Mouse (Mus musculus) MEL (cell line): ENCODE results near the gene Tom1l2. TPM values are rescaled to one million over a fixed set of nuclear protein-coding genes. Genes with fewer than 3 reads are reported as not detected.

Experiments
- DNase-seq: peaks from one replicate; pipeline ENCODE4 v3.0.0; 2011; ENCODE audit warnings: low read depth, low spot score
- H3K27ac ChIP-seq: 2 replicates; pipeline ENCODE4 v1.5.1; 2012; ENCODE audit warnings: low read depth, mild to moderate bottlenecking, control low read depth, low read length, moderate library complexity; ENCODE audit not compliant: control insufficient read depth
- H3K27me3 ChIP-seq, 2 experiments: fragments of 150-350 bp in 1 of 2; sonication (generic) in 1 of 2; 2 replicates each; pipeline ENCODE4 v1.6.1; 2012; ENCODE audit warnings: low read length in 2 of 2, mild to moderate bottlenecking in 2 of 2, improper control_type of control experiment in 1 of 2, moderate library complexity in 1 of 2; ENCODE audit not compliant: insufficient read depth in 2 of 2, control insufficient read depth in 1 of 2
- H3K36me3 ChIP-seq, 2 experiments: 2 replicates each; pipeline ENCODE4 v1.6.1; 2012 to 2014; ENCODE audit warnings: low read length in 2 of 2, improper control_type of control experiment in 1 of 2, inconsistent platforms in 1 of 2, mild to moderate bottlenecking in 1 of 2; ENCODE audit not compliant: insufficient read depth in 2 of 2, control insufficient read depth in 1 of 2
- H3K4me1 ChIP-seq, 2 experiments: fragments of 150-350 bp in 1 of 2; sonication (generic) in 1 of 2; 2 replicates each; pipeline ENCODE4 v1.6.1; 2012; ENCODE audit warnings: low read length in 2 of 2, improper control_type of control experiment in 1 of 2, mild to moderate bottlenecking in 1 of 2; ENCODE audit not compliant: insufficient read depth in 2 of 2, control insufficient read depth in 1 of 2
- H3K4me3 ChIP-seq, 2 experiments: fragments of 150-350 bp in 1 of 2; sonication (generic) in 1 of 2; 2 replicates each; pipeline ENCODE4 v1.5.1; 2012; ENCODE audit warnings: low read depth in 2 of 2, low read length in 2 of 2, mild to moderate bottlenecking in 2 of 2, moderate library complexity in 2 of 2, control low read depth in 1 of 2, improper control_type of control experiment in 1 of 2; ENCODE audit not compliant: control insufficient read depth in 1 of 2, insufficient read depth in 1 of 2
- H3K79me2 ChIP-seq: 2 replicates; pipeline ENCODE4 v1.6.1; 2012; ENCODE audit warnings: mild to moderate bottlenecking, low read length, moderate library complexity; ENCODE audit not compliant: control insufficient read depth, poor library complexity, insufficient read depth
- H3K9ac ChIP-seq: 2 replicates; pipeline ENCODE4 v1.6.1; 2012; ENCODE audit warnings: low read depth, mild to moderate bottlenecking, control low read depth, low read length, moderate library complexity; ENCODE audit not compliant: control insufficient read depth, poor library complexity, severe bottlenecking
- H3K9me3 ChIP-seq: fragments of 150-350 bp; sonication (generic); replicated peaks from 2 replicates; pipeline ENCODE4 v1.6.1; 2012; ENCODE audit warnings: mild to moderate bottlenecking, low read length, improper control_type of control experiment, moderate library complexity; ENCODE audit not compliant: insufficient read depth
- BHLHE40 ChIP-seq: IDR thresholded peaks from 2 replicates; pipeline ENCODE4 v1.6.1; 2012; ENCODE audit warnings: low read depth, mild to moderate bottlenecking, inconsistent platforms, low read length, improper control_type of control experiment, borderline replicate concordance
- CHD1 ChIP-seq: IDR thresholded peaks from 2 replicates; pipeline ENCODE4 v1.6.1; 2012; ENCODE audit warnings: low read depth, mild to moderate bottlenecking, inconsistent platforms, low read length, improper control_type of control experiment
- E2F4 ChIP-seq: IDR thresholded peaks from 2 replicates; pipeline ENCODE4 v1.6.1; 2011; ENCODE audit warnings: low read depth, low read length, improper control_type of control experiment, borderline replicate concordance
- ELF1 ChIP-seq: IDR thresholded peaks from 2 replicates; pipeline ENCODE4 v1.6.1; 2014; ENCODE audit warnings: low read depth, mild to moderate bottlenecking, inconsistent platforms, low read length, improper control_type of control experiment, moderate library complexity
- ETS1 ChIP-seq: IDR thresholded peaks from 2 replicates; pipeline ENCODE4 v1.6.1; 2012; ENCODE audit warnings: low read depth, mild to moderate bottlenecking, inconsistent platforms, low read length, improper control_type of control experiment, moderate library complexity
- GABPA ChIP-seq: IDR thresholded peaks from 2 replicates; pipeline ENCODE4 v1.6.1; 2012; ENCODE audit warnings: low read depth, mild to moderate bottlenecking, inconsistent platforms, low read length, improper control_type of control experiment, moderate library complexity
- GATA1 ChIP-seq: IDR thresholded peaks from 2 replicates; pipeline ENCODE4 v1.6.1; 2011; ENCODE audit warnings: low read depth, low read length, improper control_type of control experiment
- JUND ChIP-seq: IDR thresholded peaks from 2 replicates; pipeline ENCODE4 v1.6.1; 2011; ENCODE audit warnings: low read depth, mild to moderate bottlenecking, improper control_type of control experiment, low read length
- KAT2A ChIP-seq: conservative IDR thresholded peaks from 2 replicates; pipeline ENCODE4 v1.6.1; 2012; ENCODE audit warnings: low read depth, low read length, improper control_type of control experiment, inconsistent platforms
- MAFK ChIP-seq: IDR thresholded peaks from 2 replicates; pipeline ENCODE4 v1.6.1; 2011; ENCODE audit warnings: low read depth, mild to moderate bottlenecking, low read length, improper control_type of control experiment, borderline replicate concordance
- MAX ChIP-seq: IDR thresholded peaks from 2 replicates; pipeline ENCODE4 v1.6.1; 2011; ENCODE audit warnings: low read length, improper control_type of control experiment
- MAZ ChIP-seq: IDR thresholded peaks from 2 replicates; pipeline ENCODE4 v1.6.1; 2012; ENCODE audit warnings: low read depth, mild to moderate bottlenecking, inconsistent platforms, low read length, improper control_type of control experiment
- MEF2A ChIP-seq: IDR thresholded peaks from 2 replicates; pipeline ENCODE4 v1.6.1; 2014; ENCODE audit warnings: low read depth, mild to moderate bottlenecking, inconsistent platforms, low read length, improper control_type of control experiment; ENCODE audit not compliant: poor library complexity, insufficient replicate concordance, severe bottlenecking; ENCODE audit errors: extremely low read depth
- MXI1 ChIP-seq: IDR thresholded peaks from 2 replicates; pipeline ENCODE4 v1.6.1; 2011; ENCODE audit warnings: mild to moderate bottlenecking, low read depth, low read length, improper control_type of control experiment
- MYB ChIP-seq: IDR thresholded peaks from 2 replicates; pipeline ENCODE4 v1.6.1; 2011; ENCODE audit warnings: mild to moderate bottlenecking, low read depth, low read length, improper control_type of control experiment
- MYC ChIP-seq: IDR thresholded peaks from 2 replicates; pipeline ENCODE4 v1.6.1; 2011; ENCODE audit warnings: low read depth, mild to moderate bottlenecking, low read length, improper control_type of control experiment, moderate library complexity
- NELFE ChIP-seq: IDR thresholded peaks from 2 replicates; pipeline ENCODE4 v1.6.1; 2011; ENCODE audit warnings: low read depth, low read length, improper control_type of control experiment
- NRF1 ChIP-seq: IDR thresholded peaks from 2 replicates; pipeline ENCODE4 v1.6.1; 2014; ENCODE audit warnings: low read depth, mild to moderate bottlenecking, inconsistent platforms, low read length, improper control_type of control experiment, moderate library complexity; ENCODE audit not compliant: poor library complexity, insufficient read depth, severe bottlenecking
- POLR2AphosphoS2 ChIP-seq: IDR thresholded peaks from 2 replicates; pipeline ENCODE4 v1.6.1; 2011; ENCODE audit warnings: low read length, improper control_type of control experiment
- SIN3A ChIP-seq: IDR thresholded peaks from 2 replicates; pipeline ENCODE4 v1.6.1; 2012; ENCODE audit warnings: low read length, improper control_type of control experiment, inconsistent platforms
- SMC3 ChIP-seq: IDR thresholded peaks from 2 replicates; pipeline ENCODE4 v1.6.1; 2011; ENCODE audit warnings: low read depth, low read length, improper control_type of control experiment
- TBP ChIP-seq: IDR thresholded peaks from 2 replicates; pipeline ENCODE4 v1.8.0; 2011; ENCODE audit warnings: low read depth, low read length, improper control_type of control experiment
- TCF12 ChIP-seq: IDR thresholded peaks from 2 replicates; pipeline ENCODE4 v1.6.1; 2014; ENCODE audit warnings: low read depth, mild to moderate bottlenecking, inconsistent platforms, low read length, improper control_type of control experiment, moderate library complexity
- ZKSCAN1 ChIP-seq: IDR thresholded peaks from 2 replicates; pipeline ENCODE4 v1.6.1; 2012; ENCODE audit warnings: low read depth, mild to moderate bottlenecking, inconsistent platforms, low read length, improper control_type of control experiment, moderate library complexity
- ZMIZ1 ChIP-seq: IDR thresholded peaks from 2 replicates; pipeline ENCODE4 v1.6.1; 2012; ENCODE audit warnings: low read depth, mild to moderate bottlenecking, inconsistent platforms, low read length, improper control_type of control experiment, moderate library complexity
- ZNF384 ChIP-seq: IDR thresholded peaks from 2 replicates; pipeline ENCODE4 v1.6.1; 2012; ENCODE audit warnings: low read depth, mild to moderate bottlenecking, inconsistent platforms, low read length, improper control_type of control experiment
- polyA plus RNA-seq, 2 experiments: library from polyadenylated mRNA; stranded (reverse) in 1 of 2; unstranded in 1 of 2; fragments of >175 nt in 1 of 2; fragments of >200 nt in 1 of 2; gene quantifications; 2 replicates each; pipeline versions ENCODE4 v1.2.1 to v1.2.4; 2012; ENCODE audit warnings: low replicate concordance in 2 of 2, low read depth in 1 of 2; ENCODE audit not compliant: insufficient read length in 2 of 2, insufficient read depth in 1 of 2, missing spikeins in 1 of 2
- total RNA-seq: library from RNA; depleted of rRNA; stranded (reverse); fragments of 300-350 nt; gene quantifications from 2 replicates; pipeline ENCODE4 v1.2.3, GENCODE M21; 2012

Gene Tom1l2
- total and polyA plus RNA-seq, 3 experiments, result 6.8 to 12.2 TPM; not detected in 1

DNA sequence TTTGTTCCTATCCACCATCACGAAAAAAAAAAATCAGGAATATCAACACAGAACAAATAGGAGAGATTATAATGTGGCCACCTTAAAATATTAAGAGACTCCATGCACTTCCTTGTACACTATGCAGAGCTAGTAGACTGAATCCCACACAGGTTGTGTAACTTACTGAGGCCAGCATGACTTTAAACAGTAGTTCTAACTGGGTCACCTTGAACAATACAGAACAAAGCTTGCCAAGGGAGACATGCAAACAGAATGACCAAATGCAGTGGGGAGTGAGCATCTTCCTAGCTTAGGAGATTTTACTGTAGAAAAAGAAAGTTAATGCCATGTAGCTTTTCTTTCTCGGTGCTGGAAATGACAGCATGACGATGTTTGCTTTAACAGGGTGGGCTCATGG is 52.4 kb downstream of the Tom1l2 start:
- no peaks in the 10 kb centered on the region for H3K36me3 ChIP-seq
- TF ChIP-seq NELFE, result no peak
- no peak for TF ChIP-seq POLR2AphosphoS2
- no peak for TF ChIP-seq MXI1
- no peak for TF ChIP-seq ZMIZ1
- no peak for TF ChIP-seq ELF1
- TF ChIP-seq GABPA, result no peak
- TF ChIP-seq MYC, result no peak
- no peak for TF ChIP-seq MYB
- no peak for TF ChIP-seq ETS1
- TF ChIP-seq E2F4, result no peak
- no peak for TF ChIP-seq ZKSCAN1
- no peak for TF ChIP-seq MAFK
- TF ChIP-seq JUND, result no peak
- no peak for TF ChIP-seq BHLHE40
- no peak for TF ChIP-seq SIN3A
- no peak for TF ChIP-seq MAX
- TF ChIP-seq TCF12, result no peak
- TF ChIP-seq TBP, result no peak
- no peak for TF ChIP-seq SMC3
- TF ChIP-seq, all 39 proteins: peak for 0
- Histone ChIP-seq H3K9me3 (no peaks in the 10 kb centered on the region), H3K4me1 (peaks cover 0 to 3% of the 10 kb centered on the region in 2 experiments; a peak in 1 of 4 replicates), H3K79me2 (no peaks in the 10 kb centered on the region), H3K27me3 (no peaks in the 10 kb centered on the region), H3K4me3 (no peak overlapping the region), H3K9ac (no peak overlapping the region), H3K27ac (no peak overlapping the region)
- DNase-seq, result no peak

DNA sequence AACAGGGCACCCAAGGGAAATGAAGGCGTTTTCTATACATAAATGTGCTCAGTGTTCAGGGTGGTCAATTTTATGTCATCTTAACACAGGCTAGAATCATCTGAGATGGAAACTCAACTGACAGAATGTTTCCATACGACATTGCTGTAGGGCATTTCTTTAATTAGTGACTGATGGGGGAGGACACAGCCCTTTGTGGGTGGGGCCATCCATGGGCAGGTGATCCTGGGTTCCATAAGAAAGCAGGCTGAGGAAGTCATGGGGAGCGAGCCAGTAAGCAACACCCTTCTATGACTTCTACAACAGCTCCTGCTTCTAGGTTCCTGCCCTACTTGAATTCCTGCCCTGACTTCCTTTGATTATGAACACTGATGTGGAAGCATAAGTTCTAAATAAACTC is 54.9 kb downstream of the Tom1l2 start:
- no peak for DNase-seq
- Histone ChIP-seq H3K27ac (no peak overlapping the region), H3K9ac (no peak overlapping the region), H3K36me3 (no peaks in the 10 kb centered on the region), H3K27me3 (no peaks in the 10 kb centered on the region), H3K4me1 (peaks cover 0 to 3% of the 10 kb centered on the region in 2 experiments; a peak in 1 of 4 replicates), H3K9me3 (no peaks in the 10 kb centered on the region), H3K79me2 (no peaks in the 10 kb centered on the region), H3K4me3 (no peak overlapping the region)
- TF ChIP-seq GATA1 (no peak), BHLHE40 (no peak), MXI1 (no peak), MAZ (no peak), MAX (no peak), JUND (no peak), ELF1 (no peak), MEF2A (no peak), KAT2A (no peak), ZNF384 (no peak), SMC3 (no peak), E2F4 (no peak), CHD1 (no peak), NRF1 (no peak)
